Mouse (Mus musculus): Measurements from ENCODE around the gene Usf1. TPM values are rescaled to one million over a fixed set of nuclear protein-coding genes. Genes with fewer than 3 reads are reported as not detected.

Gene Usf1
- total RNA-seq (2021): 100 to 1,000 TPM; 126 to 128 TPM
- long read RNA-seq, experiment 1, transcript Usf1-208 (10 exons, 2,167 nt): major isoform, 10 of 22 reads
- long read RNA-seq, experiment 1, partial matches to known transcripts: 0 of 22 reads
- long read RNA-seq, experiment 1, other reads (novel, unspliced or antisense): 9 of 22 reads
- long read RNA-seq, experiment 2, transcript Usf1-208 (10 exons, 2,167 nt): major isoform, 18 of 31 reads
- long read RNA-seq, experiment 2, partial matches to known transcripts: 6 of 31 reads
- long read RNA-seq, experiment 2, other reads (novel, unspliced or antisense): 4 of 31 reads

DNA sequence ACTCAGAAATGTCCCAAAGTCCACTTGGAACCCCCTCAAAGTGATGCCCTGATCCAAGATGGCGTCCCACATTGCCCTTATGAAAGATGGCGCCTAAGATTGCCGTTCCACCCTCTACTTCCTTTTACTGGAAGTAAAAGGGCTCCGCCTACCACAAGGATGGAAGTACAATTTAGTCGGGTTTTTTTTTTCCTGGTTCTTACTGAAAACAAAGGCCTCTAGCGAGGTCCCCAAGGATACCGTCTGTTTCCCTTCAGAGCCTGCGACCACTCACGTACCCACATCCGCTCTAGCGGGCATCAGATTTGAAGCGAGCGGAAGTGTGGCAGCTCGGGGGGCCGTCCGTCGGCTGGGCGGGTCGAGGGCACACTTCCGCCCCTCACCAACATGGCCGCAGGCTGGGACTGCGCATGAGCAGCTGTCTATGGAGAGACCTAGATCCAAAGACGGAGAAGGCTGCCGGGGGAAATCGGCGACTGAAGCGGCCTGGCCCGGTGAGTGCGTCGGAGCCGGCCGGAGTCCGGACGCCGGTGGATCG lies at the start of gene Usf1:
TSS of gene Usf1 (plus strand) at position 367 of the 538 bp plus-strand sequence.
- Histone ChIP-seq H3K27ac (peak within 1 kb of the TSS; percentile 99), H3K4me3 (peak within 1 kb of the TSS; percentile 99)
- TF ChIP-seq CTCF (conservative IDR thresholded peaks at IDR 0.05): no peak; the same call in 1 of the 2 replicates
- peak; percentile 94 to 95 for DNase-seq (ENCODE audit: low spot score in 2 of 2)

DNA sequence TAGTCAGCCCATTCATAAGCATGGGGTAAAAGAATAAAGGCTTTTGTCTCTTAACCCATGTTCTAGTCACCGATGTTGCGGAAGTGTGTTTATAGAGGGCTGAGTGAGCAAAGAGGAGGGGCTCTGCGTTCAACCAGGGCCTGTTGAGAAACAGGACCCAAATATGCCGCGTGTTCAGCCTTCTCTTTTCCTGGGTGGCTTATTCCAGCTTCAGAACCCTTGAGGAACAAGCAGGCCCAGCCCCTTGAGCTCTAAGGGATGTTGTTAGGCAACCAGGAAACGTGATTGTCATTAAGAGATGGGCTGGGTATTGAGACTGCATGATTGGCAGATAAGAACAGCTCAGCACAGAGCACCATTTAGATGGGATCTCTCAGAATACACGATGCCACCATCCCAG lies 45.2 kb upstream of the Usf1 start:
- no peak for DNase-seq (ENCODE audit: low spot score in 2 of 2)
- no peak for TF ChIP-seq CTCF (conservative IDR thresholded peaks at IDR 0.05)
- Histone ChIP-seq H3K27ac (no peak overlapping the region), H3K4me3 (no peak overlapping the region)

DNA sequence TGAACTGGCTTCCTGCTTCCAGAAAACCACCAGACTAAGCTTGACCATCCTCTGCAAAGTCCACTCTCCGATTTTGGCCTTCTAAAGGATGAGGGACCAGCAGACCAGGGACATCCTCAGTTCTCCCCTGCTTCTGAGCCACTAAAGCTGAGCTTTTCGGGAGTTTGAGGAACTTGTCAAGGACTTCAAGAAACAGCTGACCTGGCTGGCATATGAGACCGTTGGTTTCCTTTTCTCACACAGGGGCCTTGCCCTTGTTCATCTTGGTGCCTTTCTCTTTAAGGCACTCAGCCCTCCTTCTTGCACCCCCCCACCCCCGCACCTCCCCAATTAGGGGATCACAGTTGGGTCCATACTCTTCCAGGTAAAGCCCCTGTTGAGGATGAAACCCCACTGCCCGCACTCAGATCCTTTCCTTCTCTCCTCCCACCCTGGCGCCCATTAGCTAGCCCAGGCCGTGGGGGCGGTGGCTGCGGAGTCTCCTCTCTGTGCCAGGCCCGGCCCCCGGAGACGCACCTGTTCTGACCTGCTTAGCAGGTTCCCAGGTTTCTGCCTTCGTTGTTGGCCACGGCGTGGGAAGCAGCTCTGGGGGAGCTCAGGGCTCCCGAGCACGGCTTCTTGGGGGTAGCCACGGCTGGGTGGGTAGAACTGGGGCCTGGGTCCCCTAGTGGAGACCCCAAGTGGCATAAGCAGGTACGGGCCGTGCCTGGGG lies 41.1 kb upstream of the Usf1 start, which contains the start of gene Nectin4:
TSS of gene Nectin4 (plus strand) at position 255 of the 712 bp plus-strand sequence.
- Histone ChIP-seq H3K27ac (no peak within 1 kb of the TSS), H3K4me3 (no peak within 1 kb of the TSS)
- DNase-seq (ENCODE audit: low spot score in 2 of 2): no peak
- TF ChIP-seq CTCF (conservative IDR thresholded peaks at IDR 0.05): no peak

DNA sequence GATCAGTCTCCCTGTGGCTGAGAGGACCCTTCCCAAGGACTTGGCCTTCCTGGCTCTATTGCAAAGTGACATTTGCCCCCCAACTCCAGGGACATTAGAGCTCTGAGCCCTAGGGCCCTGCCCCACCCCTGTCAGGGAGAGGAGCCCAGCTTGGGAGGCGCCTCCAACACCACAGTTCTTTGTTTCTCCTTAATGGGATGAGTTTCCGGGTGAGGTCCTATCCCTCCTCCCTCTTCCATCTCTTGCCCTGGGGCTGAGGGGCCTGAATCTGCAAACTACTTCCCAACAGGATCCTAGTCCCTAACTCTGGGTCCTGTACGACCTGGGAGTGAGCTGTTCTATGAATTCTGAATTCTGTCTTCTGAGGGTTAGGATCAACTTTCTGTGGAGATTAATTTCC lies 38.2 kb upstream of the Usf1 start:
- no peak overlapping the region for H3K27ac ChIP-seq
- no peak for DNase-seq (ENCODE audit: low spot score in 2 of 2)
- no peak overlapping the region for H3K4me3 ChIP-seq
- no peak for TF ChIP-seq CTCF (conservative IDR thresholded peaks at IDR 0.05)

DNA sequence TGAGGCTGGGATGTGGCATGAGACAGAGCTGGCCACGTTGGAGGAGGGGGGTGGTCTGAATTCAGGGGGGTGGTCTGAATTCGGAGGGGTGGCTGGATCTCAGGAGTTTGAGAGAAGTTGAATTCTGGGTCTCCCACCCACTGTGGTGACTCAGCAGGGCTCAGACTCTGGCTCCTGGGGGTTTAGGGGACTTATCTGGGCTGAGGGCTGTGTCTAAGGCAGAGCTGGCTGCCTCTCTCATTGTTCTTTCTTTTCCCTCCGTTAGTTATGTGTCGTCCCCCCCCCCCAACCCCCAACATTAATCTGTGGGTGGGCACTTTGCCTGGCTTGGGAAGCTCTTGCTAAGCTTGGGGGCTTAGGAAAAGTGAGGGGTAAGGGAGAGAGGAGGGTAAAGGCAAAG lies 37.2 kb upstream of the Usf1 start:
- DNase-seq (ENCODE audit: low spot score in 2 of 2): no peak
- TF ChIP-seq CTCF (conservative IDR thresholded peaks at IDR 0.05): no peak
- no peak overlapping the region for H3K27ac ChIP-seq
- no peak overlapping the region for H3K4me3 ChIP-seq

DNA sequence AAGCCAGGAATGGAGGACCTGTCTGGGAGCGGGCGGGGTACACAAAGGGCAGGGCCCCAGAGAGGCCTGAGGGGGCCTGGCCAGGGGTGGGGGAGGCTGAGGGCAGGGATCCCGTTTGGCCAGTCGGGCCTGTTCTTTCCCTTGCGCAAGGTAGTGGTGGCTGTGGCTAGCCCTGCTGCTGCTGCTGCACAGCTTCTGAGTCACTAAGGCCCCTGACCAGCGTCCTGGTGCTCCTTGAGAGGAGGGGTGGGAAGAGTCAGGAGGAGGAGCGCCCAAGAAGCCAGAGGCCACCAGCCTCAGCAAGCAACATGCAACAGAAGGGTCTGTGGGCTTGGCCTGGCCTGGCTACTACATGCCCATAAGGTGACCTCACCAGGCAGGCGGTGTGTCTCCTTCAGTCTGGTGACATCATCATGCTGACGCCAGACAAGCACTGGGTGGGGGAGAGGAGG lies 35.4 kb upstream of the Usf1 start:
- Histone ChIP-seq H3K27ac (no peak overlapping the region), H3K4me3 (no peak overlapping the region)
- no peak for TF ChIP-seq CTCF (conservative IDR thresholded peaks at IDR 0.05)

DNA sequence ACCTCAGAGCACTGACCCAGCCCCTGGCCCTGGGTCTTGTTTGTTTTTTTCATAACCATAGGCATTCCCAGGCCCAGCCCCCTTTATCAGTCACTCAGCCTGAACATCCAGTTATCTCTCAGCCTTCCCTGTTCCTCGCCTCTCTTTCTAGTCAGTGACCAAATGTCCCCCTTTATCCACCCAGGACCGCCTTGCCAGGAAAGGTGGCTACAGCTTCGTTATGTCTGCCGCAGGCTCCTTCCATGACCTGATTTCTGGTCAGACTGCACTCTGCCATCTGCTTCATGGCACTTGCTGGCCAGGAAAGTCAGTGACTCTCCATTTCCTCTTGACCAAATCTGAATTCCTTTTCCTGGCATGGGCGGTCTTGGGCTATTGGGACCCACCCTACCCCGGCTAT lies 32.8 kb upstream of the Usf1 start:
- no peak for TF ChIP-seq CTCF (conservative IDR thresholded peaks at IDR 0.05)
- DNase-seq (ENCODE audit: low spot score in 2 of 2): no peak
- no peak overlapping the region for H3K27ac ChIP-seq
- H3K4me3 ChIP-seq: no peak overlapping the region

More for the DNA sequence above, 35.4 kb upstream of the Usf1 start:
- DNase-seq (ENCODE audit: low spot score in 2 of 2): no peak

DNA sequence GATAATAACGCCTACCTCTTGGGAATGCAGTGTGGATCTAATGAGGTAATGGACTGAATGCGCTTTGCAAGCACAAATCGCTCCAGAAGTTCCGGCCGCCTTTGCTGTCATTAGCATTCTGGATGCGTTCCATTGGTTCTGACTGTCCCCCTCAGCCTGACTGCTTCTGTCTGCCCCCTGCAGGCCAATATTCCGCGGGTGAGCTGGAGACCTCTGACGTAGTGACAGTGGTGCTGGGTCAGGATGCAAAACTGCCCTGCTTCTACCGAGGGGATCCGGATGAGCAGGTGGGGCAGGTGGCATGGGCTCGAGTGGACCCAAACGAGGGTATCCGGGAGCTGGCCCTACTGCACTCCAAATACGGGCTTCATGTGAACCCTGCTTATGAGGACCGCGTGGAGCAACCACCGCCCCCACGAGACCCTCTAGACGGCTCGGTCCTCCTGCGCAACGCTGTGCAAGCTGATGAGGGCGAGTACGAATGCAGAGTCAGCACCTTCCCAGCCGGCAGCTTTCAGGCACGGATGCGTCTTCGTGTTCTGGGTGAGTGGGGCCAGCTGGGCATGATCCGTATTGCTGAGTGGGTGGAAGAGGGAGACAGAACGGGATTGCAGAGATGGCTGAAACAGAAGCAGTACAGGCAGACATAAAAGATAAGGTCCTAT lies 31.0 kb upstream of the Usf1 start:
- Histone ChIP-seq H3K4me3 (peak overlapping the region; percentile 50), H3K27ac (peak overlapping the region; percentile 70)
- TF ChIP-seq CTCF (conservative IDR thresholded peaks at IDR 0.05): peak; percentile 85
- peak; percentile 76 to 82 for DNase-seq (ENCODE audit: low spot score in 2 of 2)

DNA sequence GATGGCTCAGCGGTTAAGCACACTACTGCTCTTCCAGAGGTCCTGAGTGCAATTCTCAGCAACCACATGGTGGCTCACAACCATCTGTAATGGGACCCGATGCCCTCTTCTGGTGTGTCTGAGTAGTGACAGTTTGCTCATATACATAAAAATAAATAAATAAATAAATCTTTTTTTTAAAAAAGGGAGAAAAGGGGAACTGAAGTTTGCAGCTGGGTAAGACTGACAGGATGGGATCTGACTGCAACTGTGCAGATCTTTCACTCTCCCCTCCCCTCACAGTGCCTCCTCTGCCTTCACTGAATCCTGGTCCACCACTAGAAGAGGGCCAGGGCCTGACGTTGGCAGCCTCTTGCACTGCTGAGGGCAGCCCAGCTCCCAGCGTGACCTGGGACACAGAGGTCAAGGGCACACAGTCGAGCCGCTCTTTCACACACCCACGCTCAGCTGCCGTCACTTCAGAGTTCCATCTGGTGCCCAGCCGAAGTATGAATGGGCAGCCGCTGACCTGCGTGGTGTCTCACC lies 29.0 kb upstream of the Usf1 start:
- Histone ChIP-seq H3K27ac (no peak overlapping the region), H3K4me3 (no peak overlapping the region)
- DNase-seq (ENCODE audit: low spot score in 2 of 2): no peak
- peak; percentile 49 for TF ChIP-seq CTCF (conservative IDR thresholded peaks at IDR 0.05)

DNA sequence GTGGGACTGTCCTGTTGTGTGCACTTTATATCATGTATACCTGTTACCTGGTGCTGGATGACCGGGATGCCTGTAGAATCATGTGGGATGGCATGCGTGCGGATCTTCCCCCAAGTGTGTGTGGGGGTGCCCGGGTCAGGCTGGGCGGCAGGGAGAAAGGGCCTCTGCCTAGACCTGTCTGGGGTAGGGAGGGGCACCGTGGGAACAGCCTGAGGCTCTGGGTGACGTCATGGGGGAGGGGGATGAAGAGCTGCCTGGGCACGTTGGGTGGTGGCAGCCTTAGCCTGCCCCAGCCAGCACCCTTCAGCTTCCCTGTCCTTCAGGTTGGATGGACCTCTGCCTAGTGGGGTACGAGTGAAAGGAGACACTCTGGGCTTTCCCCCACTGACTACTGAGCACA lies 26.8 kb upstream of the Usf1 start:
- no peak for TF ChIP-seq CTCF (conservative IDR thresholded peaks at IDR 0.05)
- Histone ChIP-seq H3K4me3 (no peak overlapping the region), H3K27ac (no peak overlapping the region)
- no peak for DNase-seq (ENCODE audit: low spot score in 2 of 2)

DNA sequence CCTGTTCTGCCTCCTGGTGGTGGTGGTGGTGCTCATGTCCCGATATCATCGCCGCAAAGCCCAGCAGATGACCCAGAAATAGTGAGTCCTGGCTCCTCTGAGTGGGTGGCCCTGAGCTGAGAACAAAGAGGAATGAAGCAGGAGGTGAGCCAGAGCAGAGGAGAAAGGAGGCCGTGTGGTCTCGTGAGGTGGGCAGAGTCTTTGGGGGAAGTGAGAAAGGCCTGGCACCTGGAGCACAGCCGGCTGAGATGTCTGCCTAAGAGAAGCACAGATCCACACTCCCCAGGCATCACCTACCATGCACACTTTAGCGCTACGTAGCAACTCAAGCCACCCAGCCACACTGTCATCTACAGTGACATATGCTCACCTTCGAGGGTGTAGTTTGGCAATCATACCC lies 25.9 kb upstream of the Usf1 start:
- peak; percentile 18; the same call in 1 of the 2 replicates for TF ChIP-seq CTCF (conservative IDR thresholded peaks at IDR 0.05)
- DNase-seq (ENCODE audit: low spot score in 2 of 2): no peak
- Histone ChIP-seq H3K4me3 (no peak overlapping the region), H3K27ac (no peak overlapping the region)

DNA sequence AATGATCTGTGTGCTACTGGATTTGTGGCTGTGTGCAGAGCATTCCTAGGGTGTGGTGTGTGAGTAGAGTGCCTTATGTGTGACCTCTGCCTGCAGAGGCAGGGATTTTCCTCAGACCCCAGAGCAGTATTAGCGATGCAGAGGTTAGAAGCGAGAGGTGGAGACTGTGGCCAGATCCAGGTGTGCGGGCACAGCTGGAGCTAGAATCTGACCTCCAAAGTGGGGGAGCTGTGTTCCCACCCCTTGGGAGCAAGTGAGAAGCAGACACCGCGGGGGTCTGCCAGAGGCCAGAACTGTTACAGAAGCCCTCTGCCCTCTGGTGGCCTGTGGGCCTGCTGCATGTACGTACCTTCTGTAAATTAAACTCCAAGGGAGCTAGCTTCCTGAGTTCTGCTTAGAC lies 24.0 kb upstream of the Usf1 start:
- peak; percentile 62 for TF ChIP-seq CTCF (conservative IDR thresholded peaks at IDR 0.05)
- H3K27ac ChIP-seq: no peak overlapping the region
- no peak overlapping the region for H3K4me3 ChIP-seq
- DNase-seq (ENCODE audit: low spot score in 2 of 2): no peak

Data from layer of hippocampus, adult 2 months (tissue).